Mouse (Mus musculus) forebrain, embryonic 10.5 days (tissue): ENCODE results near the gene Nes. TPM values are rescaled to one million over a fixed set of nuclear protein-coding genes. Genes with fewer than 3 reads are reported as not detected.

Experiments
- DNase-seq: peaks from one replicate; pipeline ENCODE4 v3.0.0-alpha.2; 2017; ENCODE audit warnings: low spot score; ENCODE audit errors: extremely low spot score
- H3K27ac ChIP-seq: fragments of 300-500 bp; sonication (generic); 2 replicates; pipeline ENCODE4 v1.5.1; 2016; ENCODE audit warnings: mild to moderate bottlenecking
- H3K27me3 ChIP-seq: fragments of 300-500 bp; sonication (generic); 2 replicates; pipeline ENCODE4 v1.6.1; 2016; ENCODE audit warnings: mild to moderate bottlenecking; ENCODE audit not compliant: poor library complexity, severe bottlenecking
- H3K36me3 ChIP-seq: fragments of 300-500 bp; sonication (generic); replicated peaks from 2 replicates; pipeline ENCODE4 v1.6.1; 2016; ENCODE audit warnings: mild to moderate bottlenecking, moderate library complexity
- H3K4me1 ChIP-seq: fragments of 300-500 bp; sonication (generic); 2 replicates; pipeline ENCODE4 v1.6.1; 2016
- H3K4me3 ChIP-seq: fragments of 300-500 bp; sonication (generic); 2 replicates; pipeline ENCODE4 v1.5.1; 2016; ENCODE audit warnings: mild to moderate bottlenecking, moderate library complexity
- H3K9me3 ChIP-seq: fragments of 300-500 bp; sonication (generic); 2 replicates; pipeline ENCODE4 v1.6.1; 2016; ENCODE audit warnings: mild to moderate bottlenecking, moderate library complexity
- WGBS: fragments of 180-500 bp; shearing (Covaris S2); methylation state at CpG from one replicate; pipeline ENCODE4 v1.1.7; 2016; 5-methylcytosine and 5-hydroxymethylcytosine counted together
- polyA plus RNA-seq: library from polyadenylated mRNA; unstranded; fragments of >200 nt; fragmentation: Nextera tagmentation; extraction: Ambion mirVana; gene quantifications from 2 replicates; pipeline ENCODE4 v1.2.1, GENCODE M21; 2016

The Nes gene
- polyA plus RNA-seq, 1 experiment from 2014 or later, result 86.9 TPM

GRCm38 (mm10) chr3:87988068-87988467 lies 17.2 kb downstream of the Nes start:
- Histone ChIP-seq H3K27ac (peak overlapping the region; percentile 79), H3K4me3 (peak overlapping the region; percentile 51), H3K4me1 (peaks cover 76% of the 10 kb centered on the region), H3K27me3 (peaks cover 66% of the 10 kb centered on the region), H3K36me3 (no peaks in the 10 kb centered on the region), H3K9me3 (no peaks in the 10 kb centered on the region)
- 7% methylated on average over 15 of the region's 15 CpGs for WGBS
- DNase-seq, result no peak

DNA sequence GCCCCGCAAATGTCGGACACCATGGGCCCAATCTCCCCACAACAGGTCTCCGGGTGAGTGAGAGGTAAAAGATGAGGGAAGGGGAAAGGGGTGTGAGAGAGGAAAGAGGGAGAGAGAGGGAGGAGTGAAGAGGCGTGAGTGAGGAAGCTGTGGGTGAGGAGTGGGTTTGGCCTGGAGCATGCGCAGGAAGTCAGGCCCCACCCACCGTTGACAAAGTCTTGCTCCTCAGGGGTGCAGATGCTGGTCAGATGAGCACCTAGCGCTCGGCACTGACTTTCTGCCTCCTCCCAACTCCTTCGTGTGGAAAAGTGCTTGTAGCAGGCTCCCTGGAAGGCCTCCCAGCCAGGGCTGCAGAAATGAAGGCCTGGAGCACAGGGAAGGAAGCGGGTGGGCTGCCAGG lies 19.1 kb downstream of the Nes start:
- H3K27me3 ChIP-seq, result peaks cover 80% of the 10 kb centered on the region
- H3K4me3 ChIP-seq, result no peak overlapping the region
- H3K27ac ChIP-seq, result no peak overlapping the region
- WGBS, result 35% methylated on average over 10 of the region's 10 CpGs
- no peak for DNase-seq
- no peaks in the 10 kb centered on the region for H3K36me3 ChIP-seq
- H3K9me3 ChIP-seq, result no peaks in the 10 kb centered on the region
- H3K4me1 ChIP-seq, result peaks cover 68% of the 10 kb centered on the region

- Histone ChIP-seq H3K27me3 (peaks cover 100% of the 10 kb centered on the region), H3K36me3 (no peaks in the 10 kb centered on the region), H3K4me3 (no peak overlapping the region), H3K4me1 (peaks cover 57% of the 10 kb centered on the region), H3K27ac (no peak overlapping the region), H3K9me3 (no peaks in the 10 kb centered on the region)
- peak; percentile 65 for DNase-seq
- 0% methylated on average over 6 of the region's 6 CpGs for WGBS
Measured at GRCm38 (mm10) chr3:87993436-87993835, 22.6 kb downstream of the Nes start.

GRCm38 (mm10) chr3:87995331-87995730 lies 24.5 kb downstream of the Nes start:
- Histone ChIP-seq H3K36me3 (no peaks in the 10 kb centered on the region), H3K27ac (no peak overlapping the region), H3K4me3 (no peak overlapping the region), H3K27me3 (peaks cover 100% of the 10 kb centered on the region), H3K9me3 (no peaks in the 10 kb centered on the region), H3K4me1 (peaks cover 64% of the 10 kb centered on the region)
- no peak for DNase-seq
- 26% methylated on average over 11 of the region's 11 CpGs for WGBS

DNA sequence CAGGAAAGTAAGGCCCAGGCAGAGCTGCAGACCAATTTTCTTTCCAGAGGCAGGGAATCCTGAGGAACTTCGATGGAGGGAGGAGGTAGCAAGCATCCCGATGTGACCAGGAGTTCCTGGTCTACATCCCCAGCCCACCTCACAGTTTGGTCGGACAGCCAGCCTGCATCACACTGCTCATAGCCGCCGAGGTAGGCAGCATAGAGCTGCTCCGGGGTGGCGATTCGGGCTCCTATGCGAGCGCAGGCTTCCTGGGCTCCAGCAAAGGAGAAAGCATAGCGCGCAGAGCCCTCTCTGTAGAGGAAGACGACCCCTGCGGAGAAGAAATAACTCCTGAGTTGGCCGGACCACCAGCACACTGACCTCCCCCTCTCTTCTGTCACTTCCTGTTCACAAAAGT lies 25.5 kb downstream of the Nes start:
- Histone ChIP-seq H3K27ac (no peak overlapping the region), H3K9me3 (no peaks in the 10 kb centered on the region), H3K27me3 (peaks cover 100% of the 10 kb centered on the region), H3K4me3 (peak overlapping the region; percentile 51), H3K4me1 (peaks cover 66% of the 10 kb centered on the region), H3K36me3 (no peaks in the 10 kb centered on the region)
- 2% methylated on average over 15 of the region's 15 CpGs for WGBS
- DNase-seq, result no peak

DNA sequence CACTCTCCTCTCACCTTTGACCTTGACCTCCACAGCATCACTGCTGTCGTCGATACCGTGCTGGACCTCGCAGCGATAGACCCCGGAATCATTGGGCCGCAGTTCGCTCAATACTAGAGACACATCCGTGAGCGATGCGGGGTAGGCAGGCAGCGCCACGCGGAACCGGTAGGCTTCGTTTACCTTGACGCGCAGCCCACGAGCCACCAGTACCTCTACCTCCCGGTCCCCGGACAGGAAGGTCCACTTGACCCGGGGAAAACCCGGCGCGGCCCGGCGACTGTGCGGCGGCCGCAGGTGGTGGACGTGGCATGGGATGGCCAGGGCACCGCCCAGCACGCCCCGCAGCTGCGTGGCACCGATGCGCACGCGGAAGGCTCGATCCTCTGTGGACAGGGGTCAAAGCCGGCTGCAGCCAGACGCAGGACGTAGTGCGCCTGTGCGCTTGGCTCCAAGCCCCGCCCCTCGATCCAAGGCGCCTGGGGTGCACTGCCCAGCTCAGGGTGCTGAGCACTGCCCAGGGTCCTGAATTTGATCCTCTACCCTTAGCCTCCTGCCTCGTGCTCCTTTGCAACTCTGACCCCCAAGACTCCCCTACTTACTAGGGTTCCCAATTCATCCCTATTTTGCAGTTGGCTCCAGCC lies 26.2 kb downstream of the Nes start:
- Histone ChIP-seq H3K27ac (no peak overlapping the region), H3K36me3 (no peaks in the 10 kb centered on the region), H3K9me3 (no peaks in the 10 kb centered on the region), H3K4me1 (peaks cover 73% of the 10 kb centered on the region), H3K4me3 (peak overlapping the region; percentile 51), H3K27me3 (peaks cover 100% of the 10 kb centered on the region)
- under 1% methylated on average over 49 of the region's 49 CpGs for WGBS
- DNase-seq, result peak; percentile 30

DNA sequence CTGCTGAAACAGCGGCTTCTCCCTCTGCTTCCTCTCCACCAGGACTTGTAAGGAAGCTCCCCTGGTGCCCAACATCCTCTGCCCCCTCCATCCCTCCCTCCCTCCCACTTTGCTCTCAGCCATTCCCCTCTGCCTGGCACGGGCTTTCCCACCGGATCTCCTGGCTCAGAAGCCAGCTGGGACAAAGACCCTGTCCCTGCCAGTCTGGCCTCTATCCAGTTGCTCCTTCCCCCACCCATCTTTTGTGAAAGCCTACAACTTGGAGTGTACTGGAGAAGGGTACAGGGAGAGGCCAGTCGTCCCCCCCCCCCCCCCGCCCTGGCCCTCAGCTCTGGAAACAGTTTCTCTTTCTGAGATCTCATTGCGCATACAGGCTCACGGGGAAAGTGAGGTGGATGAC lies 27.9 kb downstream of the Nes start:
- Histone ChIP-seq H3K27ac (no peak overlapping the region), H3K4me3 (no peak overlapping the region), H3K4me1 (peaks cover 66% of the 10 kb centered on the region), H3K36me3 (no peaks in the 10 kb centered on the region), H3K27me3 (peaks cover 100% of the 10 kb centered on the region), H3K9me3 (no peaks in the 10 kb centered on the region)
- peak; percentile 21 for DNase-seq
- WGBS, result under 1% methylated on average over 7 of the region's 7 CpGs

DNA sequence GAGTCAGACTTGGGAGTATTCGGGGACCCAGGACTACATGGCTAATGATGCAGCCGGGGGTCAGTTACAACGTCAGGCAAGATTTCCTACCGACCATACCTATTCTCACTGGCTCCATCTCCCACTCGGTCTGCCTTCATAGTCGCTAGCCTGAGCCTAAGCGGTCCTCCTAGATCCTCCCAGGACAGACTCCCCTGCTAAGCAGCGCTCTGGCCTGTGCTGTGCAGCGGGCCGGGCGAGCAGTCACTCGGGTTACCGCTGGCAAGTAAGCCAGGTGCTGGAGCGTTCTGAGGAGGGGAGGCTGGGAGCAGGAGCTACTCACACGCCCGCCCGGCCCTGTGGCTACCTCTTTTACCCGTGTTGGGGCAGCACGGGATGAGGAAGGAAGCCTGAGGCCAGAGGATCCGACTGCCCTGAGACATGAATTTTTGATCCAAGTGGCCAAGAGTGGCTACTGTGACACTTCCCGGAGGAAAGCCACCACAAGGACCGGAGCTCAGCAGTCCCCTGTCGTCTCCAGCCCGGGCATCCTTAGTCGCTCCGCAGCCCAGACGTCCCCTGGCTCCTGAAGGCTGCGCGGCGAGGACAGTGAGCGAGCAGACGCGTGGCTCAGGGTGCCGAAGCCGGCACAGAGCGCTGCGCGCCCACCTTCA lies 28.5 kb downstream of the Nes start:
- Histone ChIP-seq H3K27me3 (peaks cover 100% of the 10 kb centered on the region), H3K36me3 (no peaks in the 10 kb centered on the region), H3K9me3 (no peaks in the 10 kb centered on the region), H3K4me1 (peaks cover 61% of the 10 kb centered on the region), H3K4me3 (peak overlapping the region; percentile 54), H3K27ac (peak overlapping the region; percentile 12; the same call in 1 of the 2 replicates)
- under 1% methylated on average over 38 of the region's 38 CpGs for WGBS
- peak; percentile 33 for DNase-seq

DNA sequence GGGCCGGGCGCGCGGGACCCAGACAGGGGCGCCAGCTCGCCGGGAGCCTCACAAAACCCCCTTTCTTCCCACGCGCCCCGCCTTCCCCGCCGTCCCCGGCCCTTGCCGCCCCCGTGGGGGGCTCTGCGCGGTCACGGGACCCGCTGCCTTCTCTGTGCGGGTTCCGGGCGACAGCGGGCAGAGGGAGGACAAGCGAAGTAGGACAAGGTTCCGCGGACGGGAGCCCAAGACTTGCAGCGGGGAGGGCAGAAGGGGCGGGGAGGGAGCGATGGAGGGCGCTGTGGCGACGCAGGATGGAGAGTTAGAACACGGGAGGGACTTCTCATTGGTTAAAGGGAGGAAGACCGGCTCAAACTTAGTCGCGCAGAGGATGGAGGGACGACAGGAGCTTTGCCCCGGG lies 29.3 kb downstream of the Nes start, which contains the start of gene Bcan:
Bcan (minus strand) TSS at position 50 of the 400 bp plus-strand sequence.
- DNase-seq, result no peak
- Histone ChIP-seq H3K4me3 (peak within 1 kb of the TSS; percentile 54), H3K27ac (peak within 1 kb of the TSS; percentile 12; the same call in 1 of the 2 replicates), H3K9me3 (no peaks in the 10 kb centered on the region), H3K27me3 (peaks cover 97% of the 10 kb centered on the region), H3K36me3 (no peaks in the 10 kb centered on the region), H3K4me1 (peaks cover 61% of the 10 kb centered on the region)
- WGBS, result under 1% methylated on average over 39 of the region's 39 CpGs

DNA sequence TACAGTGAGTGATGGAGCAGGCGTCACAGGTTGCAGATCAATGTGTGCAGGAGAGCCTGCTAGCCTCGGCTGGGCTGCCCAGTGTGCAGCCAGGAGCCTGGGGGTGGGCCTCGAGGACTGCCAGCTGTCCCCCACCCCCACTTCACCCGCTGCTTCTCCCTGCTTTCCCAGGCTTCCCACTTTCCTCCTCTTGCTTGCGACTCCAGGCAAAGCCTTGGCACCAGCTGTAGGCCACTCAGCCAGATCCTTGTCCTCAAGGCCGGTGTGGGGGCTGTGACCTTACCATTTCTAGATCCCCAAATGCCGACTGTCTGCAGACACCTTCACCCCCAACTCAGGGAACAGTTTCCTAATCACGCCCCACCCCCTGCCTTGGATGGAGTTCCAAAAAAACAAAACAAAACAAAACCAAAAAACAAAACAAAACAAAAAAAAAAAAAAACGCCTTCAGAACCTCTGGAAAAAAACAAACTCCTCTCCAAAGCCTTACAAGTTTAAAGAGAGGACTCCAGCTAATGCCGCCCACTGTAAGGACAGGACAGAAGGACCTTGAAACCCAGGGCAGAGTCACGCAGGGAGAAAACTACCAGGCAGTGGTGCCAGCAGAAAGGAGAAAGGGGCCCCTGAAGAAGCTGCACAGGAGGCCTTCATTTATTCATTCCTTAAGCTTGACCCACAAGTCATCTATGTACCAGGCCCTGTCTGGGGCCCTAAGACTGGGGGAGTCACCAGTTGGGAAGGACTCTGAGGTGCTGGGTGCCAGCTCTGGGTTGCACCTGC lies 30.1 kb downstream of the Nes start:
- WGBS, result 12% methylated on average over 11 of the region's 11 CpGs
- Histone ChIP-seq H3K36me3 (no peaks in the 10 kb centered on the region), H3K4me3 (peak overlapping the region; percentile 54), H3K9me3 (peaks cover 3% of the 10 kb centered on the region; the same call in 1 of the 2 replicates), H3K27ac (no peak overlapping the region), H3K4me1 (peaks cover 55% of the 10 kb centered on the region), H3K27me3 (peaks cover 97% of the 10 kb centered on the region)
- DNase-seq, result no peak

GRCm38 (mm10) chr3:88002291-88002976 lies 31.6 kb downstream of the Nes start:
- DNase-seq, result peak; percentile 15
- peak overlapping the region; percentile 11; the same call in 1 of the 2 replicates for H3K4me3 ChIP-seq
- H3K27me3 ChIP-seq, result peaks cover 82% of the 10 kb centered on the region
- 6% methylated on average over 17 of the region's 17 CpGs for WGBS
- no peak overlapping the region for H3K27ac ChIP-seq
- H3K9me3 ChIP-seq, result peaks cover 8% of the 10 kb centered on the region; the same call in 1 of the 2 replicates
- no peaks in the 10 kb centered on the region for H3K36me3 ChIP-seq
- H3K4me1 ChIP-seq, result peaks cover 40% of the 10 kb centered on the region
